Mouse (Mus musculus): ENCODE results near the gene Ndufb10. TPM values are rescaled to one million over a fixed set of nuclear protein-coding genes. Genes with fewer than 3 reads are reported as not detected.
A peak's percentile ranks its signal among the peaks of the same experiment; 100 is the strongest.
"Not testable (repeated sequence)": the region's sequence is repeated elsewhere in the genome, so short reads cannot be mapped to it uniquely, and the experiment has no call there.

Ndufb10 gene
- polyA plus RNA-seq, 1 experiment from 2014 or later, result 208 TPM

DNA sequence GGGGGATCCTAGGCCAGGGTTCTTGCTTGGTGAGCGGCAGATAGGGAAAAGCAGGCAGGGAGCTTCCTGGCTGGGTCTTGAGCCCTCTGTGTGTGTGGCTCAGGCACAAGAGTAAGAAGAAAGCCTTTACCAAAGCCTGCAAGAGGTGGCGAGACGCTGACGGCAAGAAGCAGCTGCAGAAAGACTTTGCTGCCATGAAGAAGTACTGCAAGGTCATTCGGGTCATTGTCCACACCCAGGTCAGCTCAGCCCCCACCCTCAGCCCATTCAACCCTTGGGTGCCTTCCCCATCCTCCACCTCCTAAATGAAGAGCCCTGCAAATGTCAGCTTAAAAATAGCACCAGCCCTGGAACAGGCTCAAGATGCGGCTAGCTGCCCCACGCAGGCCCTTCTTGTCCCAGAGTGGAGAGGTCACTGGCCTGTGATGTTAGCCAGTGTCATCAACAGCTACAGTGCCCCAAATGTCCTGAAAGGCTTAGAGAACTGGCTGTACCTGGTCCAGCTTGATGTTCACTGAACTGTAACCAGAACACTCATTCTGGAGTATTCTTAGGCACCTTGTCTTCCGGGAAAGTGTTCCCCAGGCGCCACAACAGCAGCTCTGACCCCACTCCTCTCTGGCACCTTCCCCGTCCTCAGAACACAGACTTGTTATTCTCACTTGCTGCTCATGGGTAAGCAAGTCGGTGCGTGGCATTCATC, 8.1 kb upstream of the Ndufb10 start:
- Histone ChIP-seq H3K36me3 (no peaks in the 10 kb centered on the region), H3K4me3 (no peak overlapping the region), H3K9ac (no peak overlapping the region), H3K4me1 (peaks cover 11% of the 10 kb centered on the region), H3K27ac (no peak overlapping the region), H3K27me3 (no peaks in the 10 kb centered on the region), H3K9me3 (no peaks in the 10 kb centered on the region), H3K4me2 (no peak overlapping the region)
- WGBS, result 73% methylated on average over 12 of the region's 12 CpGs
- no peak for ATAC-seq (ENCODE audit: insufficient number of reproducible peaks, low FRiP score, low TSS enrichment, low read depth)

- Histone ChIP-seq H3K4me2 (no peak overlapping the region), H3K4me1 (peaks cover under 1% of the 10 kb centered on the region; the same call in 1 of the 2 replicates), H3K9ac (no peak overlapping the region), H3K27me3 (no peaks in the 10 kb centered on the region), H3K27ac (no peak overlapping the region), H3K4me3 (no peak overlapping the region), H3K9me3 (no peaks in the 10 kb centered on the region), H3K36me3 (no peaks in the 10 kb centered on the region)
- WGBS, result 81% methylated on average over 14 of the region's 14 CpGs
- no peak for ATAC-seq (ENCODE audit: insufficient number of reproducible peaks, low FRiP score, low TSS enrichment, low read depth)
These were observed 6.5 kb upstream of the Ndufb10 start for GRCm38 (mm10) chr17:24730787-24731186.

DNA sequence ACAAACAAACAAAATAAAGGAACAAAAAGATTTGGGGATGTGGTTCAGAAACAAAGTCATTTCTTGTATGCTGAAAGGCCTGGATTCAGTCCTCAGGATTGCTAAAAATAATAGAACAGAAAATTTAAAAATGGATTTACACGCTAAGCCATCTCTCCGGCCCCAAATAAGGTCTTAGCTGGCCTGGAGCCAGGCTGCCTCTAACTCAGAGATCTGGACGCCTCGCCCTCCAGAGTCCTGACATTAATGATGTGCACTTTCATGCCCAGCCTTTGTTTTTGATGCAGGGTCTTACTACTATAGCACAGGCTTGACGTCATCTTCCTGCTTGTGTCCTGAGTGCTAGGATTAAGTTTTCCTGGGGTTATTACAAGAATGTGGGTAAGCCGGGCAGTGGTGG, 4.8 kb upstream of the Ndufb10 start:
- 75% methylated on average over 6 of the region's 6 CpGs for WGBS
- ATAC-seq (ENCODE audit: insufficient number of reproducible peaks, low FRiP score, low TSS enrichment, low read depth), result no peak
- no peak overlapping the region for H3K9ac ChIP-seq

GRCm38 (mm10) chr17:24728184-24728583, 3.9 kb upstream of the Ndufb10 start:
- Histone ChIP-seq H3K36me3 (no peaks in the 10 kb centered on the region), H3K4me3 (no peak overlapping the region), H3K4me1 (peaks cover 9% of the 10 kb centered on the region), H3K9me3 (no peaks in the 10 kb centered on the region), H3K9ac (no peak overlapping the region), H3K27me3 (no peaks in the 10 kb centered on the region), H3K4me2 (no peak overlapping the region), H3K27ac (no peak overlapping the region)
- no peak for ATAC-seq (ENCODE audit: insufficient number of reproducible peaks, low FRiP score, low TSS enrichment, low read depth)
- WGBS, result 70% methylated on average over 17 of the region's 17 CpGs

More for the DNA sequence above, 4.8 kb upstream of the Ndufb10 start:
- no peak overlapping the region for H3K4me3 ChIP-seq
- H3K27me3 ChIP-seq, result no peaks in the 10 kb centered on the region
- no peaks in the 10 kb centered on the region for H3K36me3 ChIP-seq
- no peak overlapping the region for H3K27ac ChIP-seq
- H3K4me1 ChIP-seq, result 0 out of 2 replicates have a peak, but pooled peaks cover 3% of the 10 kb centered on the region
- H3K9me3 ChIP-seq, result no peaks in the 10 kb centered on the region
- no peak overlapping the region for H3K4me2 ChIP-seq

DNA sequence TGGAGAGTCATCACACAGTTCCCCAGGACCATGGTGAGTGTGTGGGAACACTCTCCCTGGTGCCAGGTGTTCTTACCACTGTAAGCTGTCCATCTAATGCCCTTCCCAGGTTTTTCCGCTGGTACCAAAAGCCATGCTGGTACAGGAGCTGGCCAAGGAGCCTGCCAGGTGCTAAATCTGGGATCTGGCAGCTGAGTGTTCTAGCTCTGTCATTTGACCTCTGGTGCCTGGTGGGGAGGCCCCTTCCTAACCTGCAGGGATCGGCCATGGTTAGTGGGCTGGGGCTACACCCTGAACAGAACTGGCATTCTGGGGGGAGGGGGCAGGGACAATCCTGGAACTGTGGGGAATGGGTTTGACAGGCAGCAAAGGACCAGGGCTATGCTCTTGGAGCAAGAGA, 3.3 kb upstream of the Ndufb10 start, which contains the start of gene Rpl3l:
Gene Rpl3l, plus strand, starts transcription at position 203 of the 400 bp plus-strand sequence.
- H3K27me3 ChIP-seq, result no peaks in the 10 kb centered on the region
- no peak within 1 kb of the TSS for H3K4me2 ChIP-seq
- ATAC-seq (ENCODE audit: insufficient number of reproducible peaks, low FRiP score, low TSS enrichment, low read depth), result no peak
- no peak within 1 kb of the TSS for H3K9ac ChIP-seq
- peaks cover 14% of the 10 kb centered on the region for H3K4me1 ChIP-seq
- 65% methylated on average over 2 of the region's 2 CpGs for WGBS
- no peak within 1 kb of the TSS for H3K27ac ChIP-seq
- H3K36me3 ChIP-seq, result peaks cover under 1% of the 10 kb centered on the region; the same call in 1 of the 2 replicates
- H3K4me3 ChIP-seq, result no peak within 1 kb of the TSS
- no peaks in the 10 kb centered on the region for H3K9me3 ChIP-seq

- no peak overlapping the region for H3K4me2 ChIP-seq
- no peak overlapping the region for H3K9ac ChIP-seq
- no peaks in the 10 kb centered on the region for H3K9me3 ChIP-seq
- peaks cover 16% of the 10 kb centered on the region for H3K36me3 ChIP-seq
- no peak for ATAC-seq (ENCODE audit: insufficient number of reproducible peaks, low FRiP score, low TSS enrichment, low read depth)
- WGBS, result 70% methylated on average over 3 of the region's 3 CpGs
- H3K27ac ChIP-seq, result no peak overlapping the region
- H3K4me3 ChIP-seq, result no peak overlapping the region
- peaks cover 29% of the 10 kb centered on the region for H3K4me1 ChIP-seq
- no peaks in the 10 kb centered on the region for H3K27me3 ChIP-seq
These were observed 1.5 kb upstream of the Ndufb10 start for GRCm38 (mm10) chr17:24725637-24726390.

DNA sequence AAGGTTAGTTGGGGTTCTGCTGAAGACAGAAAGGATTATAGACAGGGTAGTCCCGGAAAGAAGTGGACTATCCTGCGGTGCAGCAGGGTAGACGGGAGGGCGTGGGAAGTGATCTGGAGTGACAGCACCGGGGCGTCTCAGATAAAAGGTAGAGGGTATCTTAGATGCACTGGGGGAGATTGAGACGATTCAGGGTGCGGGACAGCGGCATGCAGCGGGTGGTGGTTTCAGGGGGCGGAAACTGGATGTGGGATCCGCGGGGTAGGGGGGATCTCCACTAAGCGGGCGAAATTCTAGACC, 447 bp downstream of the Ndufb10 start:
- Histone ChIP-seq H3K4me3 (peak overlapping the region; percentile 76), H3K4me1 (peaks cover 30% of the 10 kb centered on the region), H3K36me3 (peaks cover 18% of the 10 kb centered on the region), H3K4me2 (peak overlapping the region; percentile 84), H3K27me3 (no peaks in the 10 kb centered on the region), H3K9me3 (no peaks in the 10 kb centered on the region), H3K9ac (peak overlapping the region; percentile 78), H3K27ac (peak overlapping the region; percentile 86)
- 0% methylated on average over 15 of the region's 15 CpGs for WGBS
- no peak for ATAC-seq (ENCODE audit: insufficient number of reproducible peaks, low FRiP score, low TSS enrichment, low read depth)

DNA sequence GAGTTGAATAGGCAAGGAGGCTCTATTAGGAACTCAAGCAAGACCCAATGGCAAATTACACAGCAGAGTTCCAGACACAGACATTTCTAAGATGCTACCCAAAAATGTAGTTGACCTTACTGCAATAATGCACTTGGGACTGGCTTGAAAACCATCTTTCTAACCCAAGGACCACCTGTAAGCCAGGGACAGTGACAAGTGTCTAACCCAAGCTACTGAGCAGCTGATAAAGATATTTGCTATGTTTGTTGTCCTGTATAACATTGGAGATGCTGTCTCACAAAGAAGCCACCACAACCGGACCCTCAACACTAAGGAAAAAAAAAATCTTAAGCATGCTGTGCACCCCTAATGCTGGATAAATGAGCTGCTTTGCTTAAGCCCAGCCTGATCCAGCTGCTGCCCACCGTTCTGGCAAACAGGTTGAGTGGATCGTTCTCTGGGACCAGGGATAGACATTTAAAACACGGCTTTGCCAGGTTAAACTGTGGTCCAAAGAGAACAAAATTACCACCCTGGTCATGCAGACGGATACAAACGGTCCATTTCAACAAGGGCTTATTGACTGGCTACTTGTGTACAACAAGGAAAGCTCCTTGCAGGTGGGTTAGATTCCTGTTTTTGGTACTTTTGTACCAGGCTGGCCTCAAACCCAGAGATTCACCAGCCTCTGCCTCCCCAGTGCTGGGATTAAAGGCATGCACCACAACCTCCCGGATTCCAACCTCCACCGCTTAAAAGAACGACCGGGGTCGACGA, 977 bp downstream of the Ndufb10 start:
- Histone ChIP-seq H3K27ac (peak overlapping the region; percentile 86), H3K27me3 (no peaks in the 10 kb centered on the region), H3K4me1 (peaks cover 32% of the 10 kb centered on the region), H3K9me3 (no peaks in the 10 kb centered on the region), H3K36me3 (peaks cover 18% of the 10 kb centered on the region), H3K9ac (peak overlapping the region; percentile 78), H3K4me3 (peak overlapping the region; percentile 76), H3K4me2 (peak overlapping the region; percentile 84)
- WGBS, result 1% methylated on average over 12 of the region's 12 CpGs
- ATAC-seq (ENCODE audit: insufficient number of reproducible peaks, low FRiP score, low TSS enrichment, low read depth), result no peak

DNA sequence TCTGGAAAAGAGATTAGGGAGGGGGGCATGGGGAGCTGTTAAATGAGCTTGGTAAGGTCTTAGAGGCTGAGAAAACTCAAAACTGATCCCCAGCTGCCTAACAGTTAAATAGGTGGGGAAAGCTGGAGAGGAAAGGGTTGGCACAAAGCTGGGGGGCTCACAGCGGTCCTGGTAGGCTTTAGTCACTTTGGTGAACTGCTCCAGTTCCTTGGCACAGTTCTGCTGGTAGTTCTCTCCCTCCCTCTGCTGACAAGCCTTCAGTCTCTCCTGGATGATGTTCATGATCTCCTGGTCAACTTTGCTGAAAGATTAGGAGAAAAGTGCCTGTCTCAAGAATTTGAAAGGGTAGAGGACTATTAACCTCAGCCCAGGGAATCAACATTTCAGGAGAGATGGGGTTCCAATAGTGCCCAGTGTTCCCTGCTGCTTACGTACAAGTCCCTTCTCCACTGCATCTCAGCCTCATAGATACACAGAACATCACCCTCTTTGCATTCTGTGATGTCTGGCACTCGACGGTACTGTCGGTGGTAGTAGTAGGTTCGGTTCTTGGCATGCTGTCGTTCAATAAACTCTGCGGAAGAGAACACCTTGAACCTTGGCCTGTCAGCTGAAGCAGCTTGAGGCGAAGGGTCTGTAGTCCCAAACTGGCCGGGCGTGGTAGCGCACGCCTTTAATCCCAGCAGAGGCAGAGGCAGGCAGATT, 1.9 kb downstream of the Ndufb10 start:
- no peak for ATAC-seq (ENCODE audit: insufficient number of reproducible peaks, low FRiP score, low TSS enrichment, low read depth)
- Histone ChIP-seq H3K36me3 (peaks cover 26% of the 10 kb centered on the region), H3K27me3 (no peaks in the 10 kb centered on the region), H3K4me3 (peak overlapping the region; percentile 76; the same call in 1 of the 2 replicates), H3K4me1 (peaks cover 32% of the 10 kb centered on the region), H3K9ac (no peak overlapping the region), H3K27ac (no peak overlapping the region), H3K4me2 (0 out of 2 replicates have a peak overlapping the region, but pooled peaks have one; percentile 6), H3K9me3 (no peaks in the 10 kb centered on the region)
- WGBS, result 30% methylated on average over 13 of the region's 13 CpGs

- H3K27me3 ChIP-seq; ATAC-seq (ENCODE audit: insufficient number of reproducible peaks, low FRiP score, low TSS enrichment, low read depth); H3K9me3 ChIP-seq; H3K27ac ChIP-seq: not testable (repeated sequence)
- 65% methylated on average over 7 of the region's 7 CpGs for WGBS
- peak overlapping the region; percentile 31; the same call in 1 of the 2 replicates for H3K9ac ChIP-seq
- H3K4me2 ChIP-seq, result peak overlapping the region; percentile 74
- peaks cover 34% of the 10 kb centered on the region for H3K36me3 ChIP-seq
- H3K4me3 ChIP-seq, result peak overlapping the region; percentile 75
- H3K4me1 ChIP-seq, result peaks cover 32% of the 10 kb centered on the region
These were observed 2.8 kb downstream of the Ndufb10 start for GRCm38 (mm10) chr17:24721383-24721955.

GRCm38 (mm10) chr17:24720616-24721015, 3.7 kb downstream of the Ndufb10 start:
- Histone ChIP-seq H3K4me2 (peak overlapping the region; percentile 74), H3K9ac (peak overlapping the region; percentile 74), H3K4me1 (peaks cover 32% of the 10 kb centered on the region), H3K36me3 (peaks cover 40% of the 10 kb centered on the region), H3K4me3 (peak overlapping the region; percentile 75), H3K27ac (peak overlapping the region; percentile 91; the same call in 1 of the 2 replicates)
- not testable (repeated sequence) for H3K9me3 ChIP-seq; ATAC-seq (ENCODE audit: insufficient number of reproducible peaks, low FRiP score, low TSS enrichment, low read depth); H3K27me3 ChIP-seq
- WGBS, result 1% methylated on average over 11 of the region's 11 CpGs
